Mouse (Mus musculus): ENCODE data around the gene Slc35e3. TPM values are rescaled to one million over a fixed set of nuclear protein-coding genes. Genes with fewer than 3 reads are reported as not detected.

Gene Slc35e3
- polyA plus RNA-seq, 2 experiments, result 1.3 to 1.7 TPM

DNA sequence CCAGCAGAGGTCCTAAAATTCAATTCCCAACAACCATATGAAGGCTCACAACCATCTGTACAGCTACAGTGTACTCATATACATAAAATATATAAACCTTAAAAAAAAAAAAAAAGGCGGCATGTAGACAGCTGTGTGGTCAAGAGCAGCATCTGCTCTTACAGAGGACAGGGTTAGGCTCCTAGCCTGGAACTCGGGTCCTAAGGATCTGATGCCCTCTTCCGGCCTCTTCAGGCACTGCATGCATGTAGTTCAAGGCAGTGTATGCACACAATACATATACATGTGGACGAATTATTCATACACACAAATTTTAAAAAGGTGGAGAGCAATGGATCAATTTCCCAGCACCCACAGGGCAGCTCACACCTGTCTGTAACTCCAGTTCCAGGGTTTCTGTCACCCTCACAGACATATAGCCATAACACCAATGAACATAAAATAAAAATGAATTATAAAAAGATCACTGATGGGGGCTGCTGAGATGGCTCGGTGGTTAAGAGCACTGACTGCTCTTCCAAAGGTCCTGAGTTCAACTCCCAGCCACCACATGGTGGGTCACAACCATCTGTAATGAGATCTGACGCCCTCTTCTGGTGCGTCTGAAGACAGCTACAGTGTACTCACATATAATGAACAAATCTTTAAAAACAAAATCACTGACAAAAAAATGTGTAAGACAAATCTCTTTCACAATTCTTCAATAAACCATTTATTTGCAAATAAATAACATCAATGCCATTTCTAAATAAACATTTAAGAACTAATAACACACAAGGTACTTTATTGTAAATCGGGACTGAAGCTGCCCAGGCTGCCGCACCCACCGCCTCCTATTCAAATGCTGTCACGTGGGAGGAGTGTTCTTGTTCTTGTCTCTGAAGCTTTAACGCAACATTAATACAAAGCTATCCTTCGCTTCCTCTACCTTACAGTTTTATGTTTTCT, 57.7 kb downstream of the Slc35e3 start:
- 76% methylated on average over 13 of the region's 13 CpGs for WGBS (ENCODE audit: insufficient replicate concordance)
- TF ChIP-seq EP300 (IDR thresholded peaks at IDR 0.05; ENCODE audit: low read depth) (no peak), CTCF (IDR thresholded peaks at IDR 0.05; ENCODE audit: low read depth) (peak; percentile 67)
- H3K9me3 ChIP-seq (ENCODE audit: control insufficient read depth, low read length), result no peaks in the 10 kb centered on the region
- no peak overlapping the region for H3K27ac ChIP-seq
- no peaks in the 10 kb centered on the region for H3K4me1 ChIP-seq (replicated peaks; ENCODE audit: control insufficient read depth in 2 of 2, insufficient read depth in 2 of 2, low read length in 1 of 2)
- no peak overlapping the region for H3K9ac ChIP-seq (replicated peaks)
- no peaks in the 10 kb centered on the region for H3K27me3 ChIP-seq (ENCODE audit: control insufficient read depth, insufficient read depth, low read length)
- peak; percentile 55 for ATAC-seq (ENCODE audit: insufficient read depth)
- no peak overlapping the region for H3K4me3 ChIP-seq (ENCODE audit: insufficient read depth in 1 of 2, low read depth in 2 of 2, low read length in 2 of 2)
- peaks cover 40% of the 10 kb centered on the region for H3K36me3 ChIP-seq (replicated peaks; ENCODE audit: control insufficient read depth, insufficient read depth, low read depth)
- no peak overlapping the region for H3K4me2 ChIP-seq (ENCODE audit: low read depth)
- no peak for DNase-seq (ENCODE audit: low read depth in 3 of 3, low spot score in 3 of 3)

GRCm38 (mm10) chr10:117687577-117687976, 58.6 kb downstream of the Slc35e3 start:
- Histone ChIP-seq H3K9me3 (ENCODE audit: control insufficient read depth, low read length) (no peaks in the 10 kb centered on the region), H3K27me3 (ENCODE audit: control insufficient read depth, insufficient read depth, low read length) (no peaks in the 10 kb centered on the region), H3K9ac (replicated peaks) (no peak overlapping the region), H3K36me3 (replicated peaks; ENCODE audit: control insufficient read depth, insufficient read depth, low read depth) (peaks cover 34% of the 10 kb centered on the region), H3K4me2 (ENCODE audit: low read depth) (no peak overlapping the region), H3K4me1 (replicated peaks; ENCODE audit: control insufficient read depth in 2 of 2, insufficient read depth in 2 of 2, low read length in 1 of 2) (no peaks in the 10 kb centered on the region), H3K27ac (no peak overlapping the region), H3K4me3 (ENCODE audit: insufficient read depth in 1 of 2, low read depth in 2 of 2, low read length in 2 of 2) (no peak overlapping the region)
- 80% methylated on average over 7 of the region's 7 CpGs for WGBS (ENCODE audit: insufficient replicate concordance)
- ATAC-seq (ENCODE audit: insufficient read depth) (no peak), DNase-seq (ENCODE audit: low read depth in 3 of 3, low spot score in 3 of 3) (no peak)
- no peak for TF ChIP-seq CTCF (IDR thresholded peaks at IDR 0.05; ENCODE audit: low read depth)
- no peak for TF ChIP-seq EP300 (IDR thresholded peaks at IDR 0.05; ENCODE audit: low read depth)

DNA sequence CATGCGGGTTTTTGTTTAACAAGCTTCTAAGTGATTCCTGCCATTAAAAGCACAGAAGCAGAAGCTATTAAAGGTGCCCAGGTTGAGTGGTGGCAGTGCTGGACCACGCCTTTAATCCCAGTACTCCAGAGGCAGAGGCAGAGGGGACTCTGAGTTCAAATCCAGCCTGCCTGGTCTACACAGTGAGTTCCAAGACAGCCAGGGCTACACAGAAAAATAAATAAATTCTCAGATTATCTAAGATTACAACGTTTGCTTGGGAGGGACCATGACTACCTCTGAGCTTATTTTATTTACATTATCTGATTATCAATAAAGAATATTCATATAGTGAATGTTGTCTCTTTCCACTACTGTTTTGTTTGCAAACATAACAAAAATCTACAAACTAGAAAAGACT, 59.1 kb downstream of the Slc35e3 start:
- no peak overlapping the region for H3K4me2 ChIP-seq (ENCODE audit: low read depth)
- H3K27me3 ChIP-seq (ENCODE audit: control insufficient read depth, insufficient read depth, low read length), result no peaks in the 10 kb centered on the region
- TF ChIP-seq EP300 (IDR thresholded peaks at IDR 0.05; ENCODE audit: low read depth) (no peak), CTCF (IDR thresholded peaks at IDR 0.05; ENCODE audit: low read depth) (no peak)
- H3K9ac ChIP-seq (replicated peaks), result no peak overlapping the region
- H3K27ac ChIP-seq, result no peak overlapping the region
- ATAC-seq (ENCODE audit: insufficient read depth) (no peak), DNase-seq (ENCODE audit: low read depth in 3 of 3, low spot score in 3 of 3) (no peak)
- H3K4me1 ChIP-seq (replicated peaks; ENCODE audit: control insufficient read depth in 2 of 2, insufficient read depth in 2 of 2, low read length in 1 of 2), result no peaks in the 10 kb centered on the region
- H3K9me3 ChIP-seq (ENCODE audit: control insufficient read depth, low read length), result no peaks in the 10 kb centered on the region
- H3K4me3 ChIP-seq (ENCODE audit: insufficient read depth in 1 of 2, low read depth in 2 of 2, low read length in 2 of 2), result no peak overlapping the region
- peaks cover 28% of the 10 kb centered on the region for H3K36me3 ChIP-seq (replicated peaks; ENCODE audit: control insufficient read depth, insufficient read depth, low read depth)
- WGBS (ENCODE audit: insufficient replicate concordance), result 65% methylated on average over 3 of the region's 3 CpGs

DNA sequence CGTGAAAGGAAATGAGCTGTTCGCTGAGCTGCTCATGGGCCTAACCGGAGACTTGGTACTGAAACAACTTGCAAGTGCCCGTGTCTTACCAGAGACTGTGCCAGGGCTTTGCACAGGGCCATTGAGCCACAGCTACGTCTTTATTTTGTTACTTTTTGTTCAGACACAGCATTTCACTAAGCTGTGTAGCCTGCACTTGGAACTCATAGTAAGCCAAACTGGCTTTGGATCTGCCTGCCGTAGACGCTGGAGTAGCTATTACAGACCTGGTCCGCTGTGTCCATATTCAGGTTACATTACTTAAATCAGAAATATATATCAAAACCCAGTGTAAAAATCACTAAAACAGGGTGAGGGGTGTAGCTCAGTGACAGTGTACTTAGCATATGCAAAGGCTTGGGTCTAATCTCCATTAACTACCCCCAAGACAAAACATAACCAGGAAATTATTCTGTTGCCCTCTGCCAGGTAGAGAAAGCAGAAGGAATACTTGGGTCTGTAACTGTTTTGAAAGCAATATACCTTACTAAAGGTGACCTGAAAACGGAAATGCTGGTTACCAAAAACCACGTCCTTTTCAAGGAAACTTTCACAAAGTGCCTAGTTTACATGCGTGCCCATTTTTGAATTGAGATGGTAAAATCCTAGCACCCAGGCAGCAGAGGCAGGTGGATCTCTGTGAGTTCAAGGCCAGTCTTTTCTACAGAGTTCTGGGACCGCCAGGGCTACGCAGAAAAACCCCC, 60.1 kb downstream of the Slc35e3 start:
- no peaks in the 10 kb centered on the region for H3K27me3 ChIP-seq (ENCODE audit: control insufficient read depth, insufficient read depth, low read length)
- no peak overlapping the region for H3K9ac ChIP-seq (replicated peaks)
- no peak for ATAC-seq (ENCODE audit: insufficient read depth)
- no peaks in the 10 kb centered on the region for H3K9me3 ChIP-seq (ENCODE audit: control insufficient read depth, low read length)
- no peak for TF ChIP-seq CTCF (IDR thresholded peaks at IDR 0.05; ENCODE audit: low read depth)
- no peak for TF ChIP-seq EP300 (IDR thresholded peaks at IDR 0.05; ENCODE audit: low read depth)
- H3K4me2 ChIP-seq (ENCODE audit: low read depth), result no peak overlapping the region
- H3K4me1 ChIP-seq (replicated peaks; ENCODE audit: control insufficient read depth in 2 of 2, insufficient read depth in 2 of 2, low read length in 1 of 2), result no peaks in the 10 kb centered on the region
- no peak overlapping the region for H3K27ac ChIP-seq
- peaks cover 20% of the 10 kb centered on the region for H3K36me3 ChIP-seq (replicated peaks; ENCODE audit: control insufficient read depth, insufficient read depth, low read depth)
- no peak overlapping the region for H3K4me3 ChIP-seq (ENCODE audit: insufficient read depth in 1 of 2, low read depth in 2 of 2, low read length in 2 of 2)
- 79% methylated on average over 13 of the region's 13 CpGs for WGBS (ENCODE audit: insufficient replicate concordance)
- DNase-seq (ENCODE audit: low read depth in 3 of 3, low spot score in 3 of 3), result no peak
